Mouse (Mus musculus): ENCODE results near the gene Epgn.

Gene Epgn

DNA sequence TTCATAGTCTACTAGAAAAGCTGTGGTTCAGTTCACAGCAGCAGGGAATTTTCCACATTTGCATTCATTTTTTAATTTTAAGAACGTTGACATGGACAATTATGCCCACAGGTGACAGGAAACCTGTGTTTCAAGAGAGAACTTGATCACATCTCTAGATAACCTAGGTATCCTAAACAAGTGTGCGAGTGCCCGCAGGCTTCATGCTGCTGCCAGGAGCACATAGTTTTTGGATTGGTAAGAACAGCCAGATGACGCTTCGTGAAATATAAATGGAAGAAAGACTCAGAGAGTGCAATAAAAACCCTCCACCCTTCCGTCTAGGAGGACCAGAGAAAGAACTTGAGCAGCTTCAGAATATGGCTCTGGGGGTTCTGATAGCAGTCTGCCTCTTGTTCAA is at the start of gene Epgn:
Epgn (plus strand) TSS at position 301 of the 400 bp plus-strand sequence.
- DNase-seq (ENCODE audit: low read depth, low spot score), result no peak

DNA sequence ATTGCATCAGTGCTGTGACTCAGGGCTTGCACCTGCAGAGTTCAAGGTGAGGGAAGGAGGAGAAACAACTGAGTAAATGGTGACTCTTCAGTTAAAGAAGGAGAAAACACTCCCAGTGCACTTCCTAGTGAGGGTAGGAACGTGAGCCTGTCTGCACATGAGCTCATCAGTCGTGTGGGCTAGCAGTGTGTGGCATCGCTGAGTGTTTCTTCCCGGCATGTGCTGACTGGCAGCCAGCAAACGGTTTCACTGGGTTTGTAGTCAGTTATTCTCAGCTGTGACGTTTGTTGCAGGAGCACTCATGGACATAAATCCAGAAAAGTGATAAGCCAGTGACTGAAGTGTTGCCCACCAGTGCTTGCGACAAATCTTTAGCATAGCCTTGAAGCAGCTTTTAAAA is 47.0 kb upstream of the Epgn start:
- DNase-seq (ENCODE audit: low read depth, low spot score), result no peak

DNA sequence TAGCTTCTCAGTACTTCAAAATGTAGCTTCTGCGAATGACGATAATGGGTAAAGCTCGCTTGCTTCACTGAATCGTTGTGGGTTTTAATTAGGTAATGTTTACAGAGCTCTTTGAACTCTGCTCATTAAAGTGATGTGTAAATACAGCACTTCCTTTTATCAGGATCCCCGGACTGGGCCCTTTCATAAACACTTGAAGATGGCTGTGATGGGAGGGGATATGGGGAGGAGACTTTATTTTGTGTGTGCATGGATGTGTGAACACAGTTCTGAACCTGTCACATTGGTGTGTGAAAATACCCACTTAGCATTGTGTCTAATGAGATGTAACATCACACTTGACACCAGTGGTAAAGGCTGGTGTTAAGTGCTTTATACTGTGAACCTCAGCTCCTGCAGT is 39.7 kb upstream of the Epgn start:
- DNase-seq (ENCODE audit: low read depth, low spot score), result no peak

DNA sequence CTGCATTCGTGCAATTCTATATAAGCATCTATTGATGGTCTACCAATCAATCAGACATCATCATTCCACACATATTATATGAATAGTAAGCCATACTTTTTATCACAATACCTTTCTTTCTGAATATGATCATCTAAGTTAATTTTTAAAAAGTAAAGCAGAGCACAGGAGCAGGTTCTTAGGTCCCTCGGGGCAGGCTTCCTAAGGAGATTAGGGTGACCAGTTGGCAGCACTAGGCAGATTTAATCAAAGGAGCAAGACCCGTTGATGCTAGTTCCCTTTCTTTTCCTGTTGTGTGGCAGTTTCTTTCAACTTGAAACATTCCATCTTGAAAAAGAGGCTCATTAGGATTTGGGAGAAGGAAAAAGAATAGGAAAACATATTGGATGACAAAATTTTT is 39.1 kb upstream of the Epgn start:
- DNase-seq (ENCODE audit: low read depth, low spot score), result no peak

DNA sequence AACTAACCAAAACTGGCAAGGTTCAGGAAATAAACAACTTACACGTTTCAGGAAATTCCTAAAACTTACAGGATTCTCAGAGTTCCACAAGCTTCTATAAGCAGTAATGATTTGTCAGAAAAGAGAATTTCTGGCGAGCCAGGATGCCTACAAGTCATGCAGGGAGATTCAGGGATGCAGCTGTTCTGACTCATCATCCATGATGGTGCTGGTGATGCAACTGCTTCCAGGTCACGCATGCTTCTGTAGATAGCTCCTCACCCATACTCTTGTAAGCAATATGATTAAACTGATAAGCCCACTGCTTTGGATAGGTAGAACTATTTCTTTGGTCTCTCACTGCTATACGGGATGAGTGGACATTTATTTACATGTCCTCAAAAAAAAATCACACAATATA is 38.7 kb upstream of the Epgn start:
- DNase-seq (ENCODE audit: low read depth, low spot score), result no peak

DNA sequence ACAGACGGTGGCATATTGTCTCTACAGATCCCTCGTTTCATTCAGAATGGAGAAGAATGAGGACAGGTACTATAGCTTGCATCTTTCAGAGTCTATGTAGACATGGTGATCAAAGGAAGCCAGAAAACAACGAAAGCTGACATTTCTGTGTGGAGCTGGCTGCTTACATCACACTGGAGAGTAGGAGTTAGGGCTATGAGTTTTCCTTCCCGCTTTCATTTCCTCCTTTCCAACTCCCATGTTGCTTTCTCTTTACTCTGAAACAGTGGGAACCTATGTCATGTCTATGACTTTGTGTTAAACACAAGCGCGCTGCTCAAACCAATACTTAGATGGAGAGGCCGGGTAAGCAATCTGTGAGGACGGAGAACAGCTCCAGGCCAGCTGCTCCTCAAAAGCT is 27.3 kb upstream of the Epgn start:
- no peak for DNase-seq (ENCODE audit: low read depth, low spot score)

DNA sequence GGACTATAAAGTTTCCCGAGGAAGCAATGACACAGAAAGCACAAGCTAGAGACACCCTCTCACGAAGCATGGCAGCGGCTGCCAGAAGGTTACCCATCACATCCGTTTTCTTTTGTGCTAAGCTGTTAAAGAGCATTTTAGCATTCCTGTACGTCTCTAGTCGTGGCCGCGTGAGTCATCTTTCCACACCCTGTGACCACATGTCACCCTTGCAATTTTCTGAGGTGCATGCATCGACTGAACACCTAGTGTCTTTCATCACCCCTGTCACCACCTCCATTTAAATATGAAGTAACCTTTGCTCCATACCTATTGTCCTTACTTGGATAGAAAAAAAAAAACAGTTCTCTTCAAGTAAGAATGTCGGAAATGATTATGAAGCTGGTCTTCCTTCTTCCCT is 12.0 kb upstream of the Epgn start:
- no peak for DNase-seq (ENCODE audit: low read depth, low spot score)

DNA sequence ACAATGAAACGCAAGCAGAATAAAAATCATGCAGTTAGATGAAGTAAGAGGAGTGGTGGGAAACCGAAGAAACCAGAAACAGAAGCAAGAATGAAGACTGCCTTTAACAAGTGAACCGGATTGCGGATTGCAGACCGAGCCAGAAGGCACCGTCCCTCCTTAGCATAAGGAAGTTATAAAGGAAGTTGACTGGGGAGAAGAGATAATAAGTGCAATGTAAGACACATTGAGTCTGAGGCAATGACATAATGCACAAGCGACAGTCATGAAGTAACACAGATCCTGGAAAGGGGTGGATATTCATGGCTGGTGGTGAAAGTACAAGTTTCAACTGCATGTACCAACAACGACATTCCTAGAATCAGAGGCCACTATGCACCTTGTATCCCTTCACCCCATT is 4.2 kb upstream of the Epgn start:
- no peak for DNase-seq (ENCODE audit: low read depth, low spot score)

DNA sequence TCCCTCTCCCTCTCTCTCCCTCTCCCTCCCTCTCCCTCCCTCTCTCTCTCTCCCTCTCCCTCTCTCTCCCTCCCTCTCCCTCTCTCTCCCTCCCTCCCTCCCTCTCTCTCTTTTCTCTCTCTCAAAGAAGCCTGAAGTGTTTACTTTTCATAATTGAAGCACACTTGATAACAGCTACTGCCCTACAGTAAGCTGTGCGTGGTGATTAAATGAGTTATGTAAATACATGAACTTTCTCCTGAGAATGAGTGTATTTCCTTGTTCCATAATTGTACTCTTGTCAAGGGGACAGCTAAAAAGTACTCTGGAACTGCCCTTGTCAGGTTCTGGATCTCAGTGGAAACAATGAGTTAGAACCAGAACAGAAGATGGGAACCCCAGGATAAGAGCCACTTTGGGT is 576 bp downstream of the Epgn start:
- DNase-seq (ENCODE audit: low read depth, low spot score), result no peak

DNA sequence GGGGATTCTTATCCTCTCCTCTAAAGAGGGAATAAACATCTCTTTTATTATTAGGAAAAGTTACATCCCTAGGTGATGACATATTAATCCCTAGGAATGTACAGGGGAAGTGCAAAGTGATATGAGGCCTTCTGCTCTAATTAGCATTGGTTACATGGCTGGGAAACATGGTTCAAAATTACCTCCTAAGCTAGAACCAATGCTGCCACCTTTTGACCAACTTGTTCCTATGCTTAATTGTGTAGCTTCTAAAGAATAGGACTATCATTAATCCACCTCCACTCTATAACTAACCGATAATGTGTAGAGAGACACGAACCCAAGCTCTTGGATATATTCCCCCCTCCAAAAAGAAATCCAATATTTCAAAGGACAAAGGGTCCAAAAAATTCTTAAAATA is 3.4 kb downstream of the Epgn start:
- no peak for DNase-seq (ENCODE audit: low read depth, low spot score)

DNA sequence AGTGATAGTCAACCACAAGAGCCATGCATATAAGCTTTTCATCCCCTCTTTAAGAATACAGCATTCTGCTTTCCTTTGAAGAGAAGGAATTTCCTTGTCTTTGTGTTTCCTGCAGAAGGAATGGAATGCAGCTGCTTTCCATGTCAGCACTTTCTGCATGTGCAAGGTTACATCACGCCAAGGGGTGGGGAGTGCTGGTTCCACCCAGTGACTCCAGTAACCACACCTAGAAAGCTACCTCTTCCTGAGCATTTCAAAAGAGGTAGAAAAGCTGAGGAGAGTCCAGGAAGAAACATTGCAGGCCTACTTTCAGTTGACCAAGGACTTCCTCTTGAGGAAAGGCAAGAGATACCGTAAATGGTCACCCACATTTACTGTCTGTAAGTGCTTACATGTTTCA is 8.1 kb downstream of the Epgn start:
- DNase-seq (ENCODE audit: low read depth, low spot score), result peak; percentile 80

DNA sequence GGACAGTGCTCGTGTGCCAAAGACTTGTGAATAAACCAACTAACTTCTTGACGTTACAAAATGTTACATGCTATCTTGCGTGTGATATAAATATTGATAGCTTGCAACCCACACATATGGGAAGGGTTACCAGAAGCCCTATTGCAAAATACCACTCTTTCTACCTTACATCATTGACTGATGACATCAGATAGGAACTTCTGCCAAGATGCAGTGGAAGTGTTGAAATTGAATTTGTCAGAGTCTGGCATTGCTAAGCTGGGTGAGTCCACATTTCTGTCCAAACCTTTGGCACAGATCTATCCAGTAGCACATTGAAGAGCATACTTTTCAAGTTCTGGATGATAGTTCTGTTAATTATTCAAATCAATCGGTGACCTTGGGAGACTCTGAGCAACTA is 9.4 kb downstream of the Epgn start:
- DNase-seq (ENCODE audit: low read depth, low spot score), result no peak

DNA sequence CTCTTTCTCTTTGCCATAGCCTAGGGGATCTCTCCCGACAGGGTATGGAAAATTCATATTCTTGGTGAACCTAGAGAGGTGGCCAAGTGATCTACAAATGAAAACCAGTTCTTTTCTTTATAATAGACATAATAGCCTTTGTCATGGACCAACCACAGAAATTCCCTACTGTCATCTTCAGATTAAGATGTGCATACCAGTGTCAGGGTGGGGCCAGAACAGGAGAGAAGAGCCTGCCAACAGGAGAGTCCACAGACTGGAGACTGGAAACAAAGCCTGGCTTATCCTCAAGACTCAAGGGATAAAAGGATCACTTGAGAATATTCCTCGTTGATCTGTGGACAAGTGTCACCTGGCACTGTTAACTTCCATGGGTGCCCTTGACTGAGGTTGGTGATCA is 10.5 kb downstream of the Epgn start:
- peak; percentile 61 for DNase-seq (ENCODE audit: low read depth, low spot score)

DNA sequence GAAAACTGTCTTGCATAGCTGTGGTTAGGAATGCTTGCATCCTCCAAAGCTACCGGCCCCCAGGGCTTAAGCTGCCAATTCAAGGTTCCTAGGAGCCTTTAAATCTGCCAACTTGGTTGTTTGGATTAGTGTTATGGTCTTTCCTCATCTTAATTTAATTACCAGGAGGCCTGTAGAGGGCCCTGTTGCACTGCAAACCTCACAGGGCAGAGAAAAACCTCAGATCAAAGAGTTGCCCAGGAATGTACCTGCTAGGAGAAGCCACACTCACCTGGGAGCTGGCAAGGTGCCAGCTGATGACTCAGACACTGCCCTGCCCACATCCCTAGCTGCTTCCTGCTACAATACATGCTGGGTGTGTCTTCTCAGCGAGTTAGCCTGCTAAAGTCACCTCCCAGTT is 11.3 kb downstream of the Epgn start:
- DNase-seq (ENCODE audit: low read depth, low spot score), result peak; percentile 82

DNA sequence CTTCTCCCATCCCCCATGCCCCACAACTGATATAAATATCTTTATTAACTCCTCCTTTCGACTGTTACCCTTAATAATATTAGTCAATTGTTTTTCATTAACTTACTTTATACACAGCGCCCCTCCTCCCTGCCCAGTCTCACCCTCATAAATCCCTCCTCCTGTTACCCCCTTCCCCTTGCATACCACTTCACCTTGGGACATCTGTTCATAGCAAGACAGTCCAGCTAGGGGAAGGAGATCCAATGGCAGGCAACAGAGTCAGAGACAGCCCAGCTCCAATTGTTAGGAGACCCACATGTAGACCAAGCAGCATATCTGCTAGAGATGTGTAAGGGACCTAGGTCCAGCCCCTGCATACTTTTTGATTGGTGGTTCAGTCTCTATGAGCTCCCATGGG is 11.7 kb downstream of the Epgn start:
- no peak for DNase-seq (ENCODE audit: low read depth, low spot score)

DNA sequence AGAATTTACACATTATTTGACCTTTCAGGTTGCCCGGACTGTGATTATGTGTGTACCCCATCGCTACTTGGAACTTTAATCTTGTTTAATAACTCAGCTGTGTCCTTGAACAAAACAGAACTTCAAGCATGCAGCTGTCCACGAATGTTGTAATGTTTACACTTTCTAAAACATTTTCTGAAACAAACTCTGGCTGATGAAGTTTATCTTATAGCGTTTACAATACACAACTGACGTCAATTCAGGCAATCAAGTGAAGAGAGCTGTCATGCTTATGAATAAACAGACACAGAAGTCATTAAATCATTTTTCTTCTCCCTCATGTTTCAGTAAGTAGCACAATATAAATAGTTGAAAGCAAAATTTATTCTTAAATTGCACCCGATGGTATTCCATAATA is 20.7 kb downstream of the Epgn start:
- no peak for DNase-seq (ENCODE audit: low read depth, low spot score)

DNA sequence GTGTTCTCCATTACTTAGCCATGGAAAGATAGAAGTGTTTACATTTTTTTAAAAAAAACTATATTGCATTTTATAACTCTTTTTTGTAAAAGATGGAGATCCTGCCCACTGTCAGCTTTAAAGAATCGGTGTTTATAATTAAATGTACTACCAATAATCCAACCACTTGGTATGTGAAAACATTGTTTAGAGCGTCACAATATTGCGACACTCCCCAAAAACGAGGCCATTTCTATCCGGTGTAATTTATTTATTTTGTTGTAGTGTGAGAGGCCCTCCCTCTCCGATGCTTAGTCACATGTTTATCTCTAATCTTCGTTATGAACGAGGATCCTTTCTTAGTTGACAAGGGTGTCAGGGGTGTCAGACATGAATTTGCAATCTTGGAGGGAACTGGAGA is 21.1 kb downstream of the Epgn start:
- DNase-seq (ENCODE audit: low read depth, low spot score), result no peak

DNA sequence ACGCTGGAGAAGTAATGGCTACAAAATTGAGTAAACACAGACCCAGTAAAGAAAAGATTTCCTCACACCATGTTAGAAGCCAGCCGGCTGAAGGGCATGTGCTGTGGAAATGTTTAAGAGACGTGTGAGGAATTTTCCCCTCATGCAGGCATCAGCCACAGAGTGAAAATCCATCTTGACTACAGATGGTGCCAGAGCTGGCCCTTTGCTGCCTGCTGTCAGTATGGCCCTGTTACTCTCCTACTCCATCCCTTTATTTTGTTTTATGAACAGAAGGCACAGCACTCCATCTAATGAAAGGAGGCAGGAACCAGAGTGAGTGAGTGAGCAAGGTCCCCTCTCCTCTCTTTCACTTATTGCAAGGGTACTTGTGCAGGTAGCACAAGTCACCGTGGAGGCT is 45.1 kb downstream of the Epgn start:
- no peak for DNase-seq (ENCODE audit: low read depth, low spot score)

DNA sequence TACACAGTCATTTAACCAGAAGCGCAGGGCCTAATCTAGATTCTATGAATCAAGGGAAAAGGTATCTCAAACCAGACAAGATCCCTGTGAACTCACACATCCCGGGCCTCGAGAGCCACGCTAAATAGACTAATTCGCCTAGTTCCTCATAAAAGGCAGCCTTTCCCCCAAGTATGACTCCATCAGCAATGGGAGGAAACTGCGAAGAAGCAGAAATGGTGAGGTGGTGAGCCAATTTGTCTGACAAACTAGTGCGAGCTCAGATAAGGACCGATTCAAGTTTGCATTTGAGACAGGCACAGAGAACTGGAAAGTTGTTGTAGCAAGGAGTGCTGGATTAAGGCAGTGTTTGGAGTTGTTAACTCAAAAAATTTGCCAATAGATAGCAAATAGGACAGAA is 46.4 kb downstream of the Epgn start:
- no peak for DNase-seq (ENCODE audit: low read depth, low spot score)

DNA sequence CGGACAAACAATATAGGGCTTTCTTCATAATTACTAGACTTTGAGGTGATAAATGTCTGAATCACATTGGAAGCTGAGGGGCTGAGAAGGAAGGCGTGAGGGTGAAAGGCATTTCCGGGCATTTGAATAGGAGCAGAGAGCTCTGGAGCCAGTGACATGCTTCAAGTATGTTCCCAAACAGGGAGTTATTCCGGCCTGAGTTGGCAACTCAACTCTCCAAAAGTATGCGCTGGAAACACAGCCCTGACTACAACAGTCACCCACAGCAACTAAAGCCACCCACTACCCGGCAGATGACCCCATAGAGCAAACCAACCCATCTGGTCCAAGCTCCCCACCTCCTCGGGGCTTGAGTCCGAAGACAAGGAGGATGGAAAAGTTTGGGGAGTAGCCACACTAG is 46.8 kb downstream of the Epgn start:
- DNase-seq (ENCODE audit: low read depth, low spot score), result peak; percentile 2

DNA sequence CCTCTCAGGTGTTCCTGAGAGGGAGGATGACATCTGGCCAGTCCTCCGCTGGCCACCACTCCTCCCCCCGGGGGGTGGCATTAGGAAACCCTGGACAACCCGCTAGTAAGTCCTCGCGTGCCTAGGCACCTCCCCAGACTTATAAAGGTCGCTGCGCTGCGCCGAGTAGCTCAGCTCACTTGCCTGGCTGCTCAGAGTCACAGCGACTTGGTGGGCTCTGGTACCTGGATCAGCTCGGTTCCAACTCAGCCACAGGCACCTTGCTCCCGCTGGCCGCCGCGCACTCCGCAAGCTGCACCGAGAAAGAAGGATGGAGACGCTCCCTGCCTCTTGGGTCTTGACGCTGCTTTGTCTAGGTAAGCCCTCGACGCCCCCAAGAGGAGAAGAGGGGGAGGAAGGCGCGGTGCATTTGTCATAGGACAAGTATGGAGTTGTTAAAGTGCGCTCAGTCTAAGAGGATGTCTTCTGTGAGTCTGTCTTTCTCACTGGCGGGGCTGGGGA is 47.2 kb downstream of the Epgn start, which contains the start of gene Ereg:
Ereg (plus strand) TSS at position 173 of the 501 bp plus-strand sequence.
- DNase-seq (ENCODE audit: low read depth, low spot score), result peak; percentile 64

DNA sequence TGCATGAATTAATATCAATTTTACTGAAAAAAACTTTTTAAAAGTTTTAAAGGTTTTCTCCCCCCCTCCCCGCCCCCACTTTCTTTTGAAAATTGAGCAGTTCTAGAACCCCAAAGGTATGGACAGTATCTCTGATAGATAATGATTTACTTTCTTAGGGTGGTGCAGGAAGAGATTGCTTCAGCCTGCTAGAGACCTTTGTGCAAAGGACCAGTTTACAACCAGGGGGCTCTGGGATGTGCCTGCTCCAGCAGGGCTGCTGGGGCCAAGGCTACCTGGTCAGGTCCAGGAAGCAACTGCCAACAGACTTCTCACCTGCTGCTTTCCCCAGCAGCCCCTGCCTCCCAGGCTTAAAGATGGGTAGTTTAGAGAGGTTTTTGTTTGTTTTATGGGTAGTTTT is 47.8 kb downstream of the Epgn start:
- DNase-seq (ENCODE audit: low read depth, low spot score), result peak; percentile 2

DNA sequence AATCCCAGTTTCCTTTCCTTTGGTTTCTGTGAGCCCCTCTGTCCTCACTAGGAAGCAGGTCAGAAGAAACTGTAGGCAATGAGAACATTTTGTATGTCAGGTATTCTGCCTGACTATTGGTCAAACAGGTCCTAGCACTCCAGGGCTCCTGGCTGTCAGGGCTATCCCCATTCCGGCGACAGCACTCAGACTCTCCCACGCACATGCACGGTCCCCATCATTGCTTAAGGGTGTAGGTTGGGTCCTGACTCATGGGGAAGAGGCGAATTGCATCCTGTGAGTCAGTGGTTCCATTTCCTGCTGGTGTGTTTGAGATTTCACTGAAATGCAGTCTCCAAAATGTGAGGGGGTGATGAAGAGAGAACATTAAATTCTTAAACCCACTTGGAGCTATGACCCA is 55.8 kb downstream of the Epgn start:
- no peak for DNase-seq (ENCODE audit: low read depth, low spot score)
